Mouse (Mus musculus) forebrain, embryonic 14.5 days (tissue): ENCODE measurements at regions not wholly inside any gene's neighbourhood (a gene's known extent, or its start where the extent isn't known, plus 50 kb on each side); places are given as distances from the start of the nearest gene placed in this dataset.

Source experiments
- ATAC-seq: fragments of 200-750 bp; cut with Nextera tagmentation; 2 replicates; pipeline ENCODE4 v1.8.0; 2017; ENCODE audit warnings: mild to moderate bottlenecking, moderate library complexity
- DNase-seq: peaks from one replicate; pipeline ENCODE4 v3.0.0-alpha.2; 2015; ENCODE audit warnings: low spot score
- H3K27ac ChIP-seq: fragments of 300-500 bp; sonication (generic); 2 replicates; pipeline ENCODE4 v1.5.1; 2014; ENCODE audit warnings: low read depth, mild to moderate bottlenecking, control low read depth, low read length, moderate library complexity
- H3K27me3 ChIP-seq: fragments of 300-500 bp; sonication (generic); replicated peaks from 2 replicates; pipeline ENCODE4 v1.6.1; 2014; ENCODE audit warnings: low read length, control low read depth, mixed read lengths; ENCODE audit not compliant: control insufficient read depth, insufficient read depth
- H3K36me3 ChIP-seq: fragments of 300-500 bp; sonication (generic); 2 replicates; pipeline ENCODE4 v1.6.1; 2014; ENCODE audit warnings: low read length, control low read depth; ENCODE audit not compliant: control insufficient read depth, insufficient read depth
- H3K4me1 ChIP-seq: fragments of 300-500 bp; sonication (generic); 2 replicates; pipeline ENCODE4 v1.6.1; 2014; ENCODE audit warnings: antibody characterized with exemption, low read length, control low read depth; ENCODE audit not compliant: control insufficient read depth, insufficient read depth
- H3K4me2 ChIP-seq: fragments of 300-500 bp; sonication (generic); 2 replicates; pipeline ENCODE4 v1.6.1; 2014; ENCODE audit warnings: mild to moderate bottlenecking, control low read depth, low read length
- H3K4me3 ChIP-seq: fragments of 300-500 bp; sonication (generic); 2 replicates; pipeline ENCODE4 v1.5.1; 2014; ENCODE audit warnings: low read depth, low read length, control low read depth
- H3K9ac ChIP-seq: fragments of 300-500 bp; sonication (generic); 2 replicates; pipeline ENCODE4 v1.6.1; 2014; ENCODE audit warnings: mild to moderate bottlenecking, low read length, control low read depth, moderate library complexity
- H3K9me3 ChIP-seq: fragments of 300-500 bp; sonication (generic); replicated peaks from 2 replicates; pipeline ENCODE4 v1.6.1; 2016; ENCODE audit warnings: low read length, control low read depth, mixed read lengths; ENCODE audit not compliant: control insufficient read depth
- WGBS: fragments of 180-500 bp; shearing (Covaris S2); extraction: QIAGEN DNeasy Blood & Tissue Kit; methylation state at CpG from one replicate; pipeline ENCODE4 v1.1.7; 2014; 5-methylcytosine and 5-hydroxymethylcytosine counted together

DNA sequence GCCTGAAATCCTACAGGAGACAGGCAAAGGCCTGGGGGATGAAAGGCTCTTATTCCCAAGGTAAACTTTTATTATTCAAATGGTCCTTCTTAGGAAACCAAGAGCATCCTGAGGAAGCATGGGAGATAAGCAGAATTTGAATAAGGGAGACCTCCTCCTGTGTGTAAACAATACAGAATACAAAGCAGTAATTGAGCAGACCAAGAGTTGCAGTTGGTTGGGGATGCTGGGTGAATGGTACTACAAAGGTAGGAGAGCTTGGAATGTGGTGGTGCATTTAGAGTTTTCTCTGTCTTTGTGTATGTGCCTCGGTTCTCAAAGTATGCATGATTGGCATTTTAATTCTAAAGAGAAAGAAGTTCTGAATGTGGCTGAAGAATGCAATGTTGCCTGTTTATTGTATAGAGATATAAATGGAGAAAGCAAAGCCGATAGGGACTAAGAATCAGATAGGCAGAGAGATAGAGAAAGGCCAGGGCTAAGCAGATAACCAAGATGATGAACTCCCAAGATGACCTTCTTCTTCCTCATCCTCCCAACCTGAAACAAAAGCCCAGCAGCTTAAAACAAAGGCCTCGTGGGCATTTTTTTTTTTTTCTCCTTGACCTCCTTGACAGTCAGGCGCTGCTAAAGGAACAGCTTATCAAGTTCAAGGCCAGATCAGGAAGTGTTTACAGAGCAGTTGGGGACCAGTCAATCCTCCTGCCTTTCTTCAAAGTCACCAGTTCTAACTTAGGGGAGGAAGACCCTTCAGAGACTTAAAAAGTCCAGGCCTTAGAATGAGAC is 175.6 kb downstream of the Usp46 start:
- no peak for ATAC-seq
- no peak overlapping the region for H3K4me2 ChIP-seq
- H3K9me3 ChIP-seq = no peaks in the 10 kb centered on the region
- no peaks in the 10 kb centered on the region for H3K36me3 ChIP-seq
- H3K4me3 ChIP-seq = no peak overlapping the region
- H3K4me1 ChIP-seq = no peaks in the 10 kb centered on the region
- H3K9ac ChIP-seq = no peak overlapping the region
- no peaks in the 10 kb centered on the region for H3K27me3 ChIP-seq
- WGBS = 31% methylated on average over 4 of the region's 4 CpGs
- no peak overlapping the region for H3K27ac ChIP-seq
- no peak for DNase-seq

GRCm38 (mm10) chr5:73895186-73895585 is 173.0 kb downstream of the Usp46 start:
- H3K4me1 ChIP-seq = no peaks in the 10 kb centered on the region
- no peak overlapping the region for H3K9ac ChIP-seq
- H3K27me3 ChIP-seq = no peaks in the 10 kb centered on the region
- no peak overlapping the region for H3K27ac ChIP-seq
- no peak overlapping the region for H3K4me2 ChIP-seq
- no peaks in the 10 kb centered on the region for H3K9me3 ChIP-seq
- DNase-seq (no peak), ATAC-seq (no peak)
- H3K36me3 ChIP-seq = no peaks in the 10 kb centered on the region
- 91% methylated on average over 5 of the region's 5 CpGs for WGBS
- H3K4me3 ChIP-seq = no peak overlapping the region

DNA sequence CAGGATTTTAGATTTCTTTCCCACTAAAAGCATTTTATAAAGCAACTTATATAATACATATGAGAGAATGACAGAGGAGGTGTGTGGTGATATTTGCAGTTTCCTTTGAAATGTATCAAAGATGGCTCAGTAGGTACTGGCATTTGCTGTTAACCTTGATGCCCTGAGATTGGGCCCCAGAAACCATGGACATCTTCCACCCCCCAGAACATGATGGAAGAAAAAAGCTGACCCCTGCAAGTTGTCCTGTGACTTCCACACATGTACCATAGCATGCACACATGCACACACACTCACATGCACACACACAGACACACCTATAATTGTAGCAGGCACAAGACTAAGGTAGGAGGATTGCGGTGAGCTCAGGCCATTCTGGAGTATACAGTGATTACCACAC is 171.4 kb downstream of the Usp46 start:
- no peaks in the 10 kb centered on the region for H3K36me3 ChIP-seq
- 98% methylated on average over 1 of the region's 1 CpGs for WGBS
- no peak overlapping the region for H3K27ac ChIP-seq
- no peak overlapping the region for H3K4me2 ChIP-seq
- H3K9me3 ChIP-seq = no peaks in the 10 kb centered on the region
- DNase-seq = no peak
- no peak overlapping the region for H3K4me3 ChIP-seq
- no peaks in the 10 kb centered on the region for H3K27me3 ChIP-seq
- H3K4me1 ChIP-seq = no peaks in the 10 kb centered on the region
- ATAC-seq = no peak
- no peak overlapping the region for H3K9ac ChIP-seq

DNA sequence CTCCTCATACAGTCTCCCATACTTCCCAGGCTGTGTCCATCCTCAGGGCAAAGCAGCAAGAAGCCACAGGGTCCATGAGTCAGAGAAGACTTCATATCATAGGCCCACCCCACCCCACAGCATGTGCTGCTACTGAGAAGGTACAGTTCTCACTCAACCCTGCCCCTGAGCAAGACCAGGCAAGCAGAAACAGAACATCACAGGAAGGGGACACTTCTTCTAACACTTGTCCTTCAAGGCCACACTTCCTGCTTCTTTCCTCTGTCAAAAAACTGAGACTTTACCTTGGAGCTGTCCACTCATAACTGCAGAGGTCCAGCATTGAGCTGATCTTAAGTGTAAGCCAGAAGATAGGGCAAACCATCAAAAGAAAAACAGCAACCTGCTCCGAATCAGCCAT is 166.6 kb downstream of the Usp46 start:
- 77% methylated on average over 1 of the region's 1 CpGs for WGBS
- H3K4me1 ChIP-seq = no peaks in the 10 kb centered on the region
- no peaks in the 10 kb centered on the region for H3K36me3 ChIP-seq
- no peaks in the 10 kb centered on the region for H3K27me3 ChIP-seq
- H3K4me2 ChIP-seq = no peak overlapping the region
- H3K9ac ChIP-seq = no peak overlapping the region
- no peak for ATAC-seq
- no peak for DNase-seq
- H3K4me3 ChIP-seq = no peak overlapping the region
- H3K9me3 ChIP-seq = no peaks in the 10 kb centered on the region
- no peak overlapping the region for H3K27ac ChIP-seq

GRCm38 (mm10) chr5:73902470-73903218 is 165.6 kb downstream of the Usp46 start:
- ATAC-seq (no peak), DNase-seq (no peak)
- Histone ChIP-seq H3K4me2 (0 out of 2 replicates have a peak overlapping the region, but pooled peaks have one; percentile 16), H3K4me1 (no peaks in the 10 kb centered on the region), H3K9ac (no peak overlapping the region), H3K9me3 (no peaks in the 10 kb centered on the region), H3K27ac (no peak overlapping the region), H3K27me3 (no peaks in the 10 kb centered on the region), H3K4me3 (no peak overlapping the region), H3K36me3 (no peaks in the 10 kb centered on the region)
- 63% methylated on average over 7 of the region's 7 CpGs for WGBS

GRCm38 (mm10) chr5:73903219-73903570 is 165.0 kb downstream of the Usp46 start:
- WGBS = 36% methylated on average over 8 of the region's 8 CpGs
- Histone ChIP-seq H3K9ac (no peak overlapping the region), H3K27me3 (no peaks in the 10 kb centered on the region), H3K27ac (no peak overlapping the region), H3K36me3 (no peaks in the 10 kb centered on the region), H3K4me3 (no peak overlapping the region), H3K4me2 (0 out of 2 replicates have a peak overlapping the region, but pooled peaks have one; percentile 16), H3K4me1 (no peaks in the 10 kb centered on the region), H3K9me3 (no peaks in the 10 kb centered on the region)
- no peak for ATAC-seq
- peak; percentile 45 for DNase-seq

DNA sequence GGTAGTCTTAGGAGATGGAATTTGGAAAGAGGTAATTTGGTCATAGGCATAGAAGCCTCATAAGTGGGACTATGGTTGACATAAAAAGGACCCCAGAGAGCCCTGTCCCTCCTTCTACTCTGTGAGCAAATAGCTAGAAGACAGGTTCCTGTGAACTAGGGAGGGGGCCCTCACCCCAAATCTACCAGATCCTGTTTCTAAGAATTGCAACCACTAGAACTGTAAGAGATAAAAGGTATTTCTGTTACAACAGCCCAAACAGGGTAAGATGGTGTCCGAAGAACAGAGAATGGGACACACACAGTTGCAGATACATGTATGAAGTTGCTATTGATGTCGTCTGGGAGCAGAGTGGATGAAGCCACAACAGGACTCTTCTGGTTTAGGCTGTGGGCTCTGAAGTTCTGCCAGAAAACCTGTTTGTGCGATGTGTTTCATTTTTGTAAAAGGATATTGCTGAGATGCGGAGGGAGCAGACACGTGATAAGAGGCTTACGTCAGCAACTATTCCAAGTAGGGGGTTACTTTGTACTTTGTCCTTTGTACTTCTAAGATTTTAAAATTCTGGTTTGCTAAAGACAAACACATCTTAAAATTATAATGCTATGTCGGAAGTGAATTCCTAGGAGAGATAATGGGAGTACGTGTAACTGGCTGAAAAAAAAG is 164.0 kb downstream of the Usp46 start:
- 90% methylated on average over 8 of the region's 8 CpGs for WGBS
- no peaks in the 10 kb centered on the region for H3K4me1 ChIP-seq
- H3K9me3 ChIP-seq = no peaks in the 10 kb centered on the region
- H3K36me3 ChIP-seq = no peaks in the 10 kb centered on the region
- H3K4me3 ChIP-seq = no peak overlapping the region
- DNase-seq (no peak), ATAC-seq (no peak)
- H3K27me3 ChIP-seq = no peaks in the 10 kb centered on the region
- no peak overlapping the region for H3K27ac ChIP-seq
- H3K4me2 ChIP-seq = no peak overlapping the region
- no peak overlapping the region for H3K9ac ChIP-seq

DNA sequence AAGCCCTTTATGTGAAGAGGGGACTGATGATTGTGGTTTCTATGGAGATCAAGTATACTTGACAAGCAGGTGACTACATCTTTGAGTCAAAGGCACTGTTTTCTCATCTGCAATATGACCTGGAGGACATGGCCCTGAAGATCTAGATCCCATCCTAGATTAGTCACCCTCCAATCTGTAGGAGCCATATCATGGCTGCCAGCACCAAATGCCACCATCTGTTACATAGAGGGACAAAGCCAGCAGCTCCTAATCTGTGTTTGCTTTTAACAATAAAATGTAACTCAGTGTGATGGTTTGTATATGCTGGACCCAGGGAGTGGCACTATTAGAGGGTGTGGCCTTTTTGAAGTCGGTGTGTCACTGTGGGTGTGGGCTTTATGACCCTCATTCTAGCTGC is 156.1 kb downstream of the Usp46 start:
- Histone ChIP-seq H3K4me1 (no peaks in the 10 kb centered on the region), H3K27me3 (no peaks in the 10 kb centered on the region), H3K4me2 (no peak overlapping the region), H3K9me3 (no peaks in the 10 kb centered on the region), H3K36me3 (no peaks in the 10 kb centered on the region), H3K9ac (no peak overlapping the region), H3K27ac (no peak overlapping the region), H3K4me3 (no peak overlapping the region)
- WGBS = 94% methylated on average over 1 of the region's 1 CpGs
- no peak for DNase-seq
- ATAC-seq = no peak

DNA sequence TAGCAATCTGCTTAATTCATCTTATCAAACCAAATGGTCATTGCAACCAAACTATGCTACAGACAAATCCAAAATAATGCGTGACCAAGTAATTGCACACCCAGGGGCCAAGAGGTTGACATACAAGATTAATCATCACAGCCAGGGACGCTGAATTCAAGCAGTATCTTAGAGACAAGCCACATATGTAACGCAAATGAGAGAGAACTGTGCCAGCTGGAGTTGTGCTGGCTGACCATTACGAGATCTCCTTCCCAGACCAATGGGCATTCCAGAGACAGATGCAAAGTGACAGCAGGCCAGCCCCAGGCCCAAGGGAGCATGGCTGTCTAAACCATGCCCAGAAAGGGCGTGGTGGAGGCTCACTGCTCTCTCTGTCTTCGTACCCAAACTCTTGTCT is 155.1 kb downstream of the Usp46 start:
- H3K4me1 ChIP-seq = no peaks in the 10 kb centered on the region
- no peak for ATAC-seq
- H3K36me3 ChIP-seq = no peaks in the 10 kb centered on the region
- no peaks in the 10 kb centered on the region for H3K27me3 ChIP-seq
- H3K4me2 ChIP-seq = no peak overlapping the region
- no peak overlapping the region for H3K27ac ChIP-seq
- H3K4me3 ChIP-seq = no peak overlapping the region
- DNase-seq = no peak
- WGBS = 76% methylated on average over 6 of the region's 6 CpGs
- no peak overlapping the region for H3K9ac ChIP-seq
- H3K9me3 ChIP-seq = no peaks in the 10 kb centered on the region
